Mouse (Mus musculus) adrenal gland, postnatal 36 days (tissue): ENCODE results near the gene Ltbp1. TPM values are rescaled to one million over a fixed set of nuclear protein-coding genes. Genes with fewer than 3 reads are reported as not detected.

Experiments
- DNase-seq, 2 experiments: peaks; one replicate each; pipeline ENCODE4 v3.0.0; 2021; ENCODE audit warnings: mixed read lengths in 1 of 2
- total RNA-seq, 2 experiments: library from RNA; stranded (reverse); gene quantifications; 2 replicates each; pipeline ENCODE4 v1.2.3; 2021

Gene Ltbp1
- total RNA-seq, 2 experiments from 2014 or later: 12.9 to 15.5 TPM

GRCm38 (mm10) chr17:75367486-75368155 is 362.3 kb downstream of the Ltbp1 start:
- DNase-seq: no peak

GRCm38 (mm10) chr17:75368580-75368979 is 363.2 kb downstream of the Ltbp1 start:
- DNase-seq: no peak

- DNase-seq: peak; percentile 22 to 23
Measured at GRCm38 (mm10) chr17:75369351-75369750, 364.0 kb downstream of the Ltbp1 start.

GRCm38 (mm10) chr17:75370120-75370519 is 364.8 kb downstream of the Ltbp1 start:
- peak in 1 of 2 experiments; percentile 4 for DNase-seq

GRCm38 (mm10) chr17:75371650-75372049 is 366.3 kb downstream of the Ltbp1 start:
- no peak for DNase-seq

- peak; percentile 66 to 68 for DNase-seq
Measured at GRCm38 (mm10) chr17:75372371-75372770, 367.0 kb downstream of the Ltbp1 start.

GRCm38 (mm10) chr17:75374287-75375024 is 369.1 kb downstream of the Ltbp1 start:
- no peak for DNase-seq

- peak; percentile 6 to 26 for DNase-seq
Measured at GRCm38 (mm10) chr17:75378256-75378871, 373.0 kb downstream of the Ltbp1 start.

GRCm38 (mm10) chr17:75380167-75380566 is 374.8 kb downstream of the Ltbp1 start:
- DNase-seq: no peak

- no peak for DNase-seq
Measured at GRCm38 (mm10) chr17:75388402-75388801, 383.0 kb downstream of the Ltbp1 start.

GRCm38 (mm10) chr17:75390142-75390541 is 384.8 kb downstream of the Ltbp1 start:
- DNase-seq: no peak

- DNase-seq: no peak
Measured at GRCm38 (mm10) chr17:75391429-75392192, 386.2 kb downstream of the Ltbp1 start.

GRCm38 (mm10) chr17:75406405-75406804 is 401.0 kb downstream of the Ltbp1 start:
- DNase-seq: peak in 1 of 2 experiments; percentile 10

GRCm38 (mm10) chr17:75416861-75417260 is 411.5 kb downstream of the Ltbp1 start:
- no peak for DNase-seq

- no peak for DNase-seq
Measured at GRCm38 (mm10) chr17:75434152-75434551, 428.8 kb downstream of the Ltbp1 start.

- no peak for DNase-seq
Measured at GRCm38 (mm10) chr17:75434871-75435270, 429.5 kb downstream of the Ltbp1 start.

- peak in 1 of 2 experiments; percentile 25 for DNase-seq
Measured at GRCm38 (mm10) chr17:75435599-75435998, 430.2 kb downstream of the Ltbp1 start, which contains the start of gene Rasgrp3. TSS of gene Rasgrp3 (plus strand) at chr17:75435896.

GRCm38 (mm10) chr17:75436095-75436494 is 430.7 kb downstream of the Ltbp1 start:
- no peak for DNase-seq

GRCm38 (mm10) chr17:75436819-75437218 is 431.5 kb downstream of the Ltbp1 start:
- no peak for DNase-seq

GRCm38 (mm10) chr17:75437239-75437750 is 431.9 kb downstream of the Ltbp1 start:
- no peak for DNase-seq

- DNase-seq: no peak
Measured at GRCm38 (mm10) chr17:75438162-75438561, 432.8 kb downstream of the Ltbp1 start.

GRCm38 (mm10) chr17:75439062-75439461 is 433.7 kb downstream of the Ltbp1 start:
- DNase-seq: no peak
